8 mouse cellular contexts compared by ENCODE assay signal in genomic region chr2:71652261-71652801, GRCm38 (mm10).
A peak's percentile ranks its signal among the peaks of the same experiment; 100 is the strongest.
DNase-seq lines count a peak whose midpoint lies in the region; ATAC-seq and TF ChIP-seq lines count a peak whose summit lies in the region.

No protein-coding gene starts in this region.

- no peak overlapping the region for H3K4me2 ChIP-seq in kidney, postnatal 0 days (ENCODE audit: low read length)
- no peak overlapping the region for H3K4me2 ChIP-seq in liver, embryonic 14.5 days (ENCODE audit: low read depth)

- DNase-seq in adrenal gland, postnatal 10 days = peak; percentile 30
- DNase-seq in adrenal gland, postnatal 4 days (ENCODE audit: low spot score in 2 of 2) = no peak
- peak; percentile 80 for DNase-seq in brain, adult 2 months (ENCODE audit: low read depth, low spot score)
- no peak for DNase-seq in kidney, postnatal 0 days (ENCODE audit: low spot score)
- no peak for DNase-seq in liver, embryonic 14.5 days (ENCODE audit: low read depth in 3 of 3, low spot score in 3 of 3)
- peak; percentile 80 for DNase-seq in right cerebral cortex, adult 18-20 months
- DNase-seq in spleen, postnatal 14 days (ENCODE audit: low spot score in 2 of 2) = no peak

- no peaks in the 10 kb centered on the region for H3K27me3 ChIP-seq in kidney, postnatal 0 days (ENCODE audit: insufficient read depth, low read length)
- no peaks in the 10 kb centered on the region for H3K27me3 ChIP-seq in liver, embryonic 14.5 days (ENCODE audit: control insufficient read depth, insufficient read depth, low read length)

- H3K9ac ChIP-seq in kidney, postnatal 0 days (ENCODE audit: low read depth, low read length) = no peak overlapping the region
- H3K9ac ChIP-seq in liver, embryonic 14.5 days (replicated peaks) = no peak overlapping the region

- WGBS in kidney, postnatal 0 days = 22% methylated on average over 9 of the region's 9 CpGs
- WGBS in liver, embryonic 14.5 days (ENCODE audit: insufficient replicate concordance) = 38% methylated on average over 9 of the region's 9 CpGs

- TF ChIP-seq EP300 in liver, embryonic 14.5 days (IDR thresholded peaks at IDR 0.05; ENCODE audit: low read depth) = no peak

- no peak overlapping the region for H3K4me3 ChIP-seq in kidney, postnatal 0 days (replicated peaks; ENCODE audit: low read depth, low read length)
- H3K4me3 ChIP-seq in liver, embryonic 14.5 days (ENCODE audit: insufficient read depth in 1 of 2, low read depth in 2 of 2, low read length in 2 of 2) = no peak overlapping the region

- H3K27ac ChIP-seq in kidney, postnatal 0 days = no peak overlapping the region
- no peak overlapping the region for H3K27ac ChIP-seq in liver, embryonic 14.5 days

- no peaks in the 10 kb centered on the region for H3K9me3 ChIP-seq in kidney, postnatal 0 days (replicated peaks; ENCODE audit: low read length)
- H3K9me3 ChIP-seq in liver, embryonic 14.5 days (ENCODE audit: control insufficient read depth, low read length) = no peaks in the 10 kb centered on the region

- peak; percentile 9; the same call in 1 of the 2 replicates for ATAC-seq in granulocyte monocyte progenitor cell, adult 5-6 weeks (replicated peaks; ENCODE audit: poor library complexity, severe bottlenecking)
- no peak for ATAC-seq in kidney, postnatal 0 days (replicated peaks; ENCODE audit: low FRiP score, low read depth)
- ATAC-seq in liver, embryonic 14.5 days (ENCODE audit: insufficient read depth) = no peak

- no peaks in the 10 kb centered on the region for H3K36me3 ChIP-seq in kidney, postnatal 0 days (ENCODE audit: insufficient read depth, low read length)
- H3K36me3 ChIP-seq in liver, embryonic 14.5 days (replicated peaks; ENCODE audit: control insufficient read depth, insufficient read depth, low read depth) = no peaks in the 10 kb centered on the region

- peaks cover 19% of the 10 kb centered on the region for H3K4me1 ChIP-seq in kidney, postnatal 0 days (replicated peaks; ENCODE audit: insufficient read depth, low read length)
- peaks cover 9 to 16% of the 10 kb centered on the region in 2 experiments for H3K4me1 ChIP-seq in liver, embryonic 14.5 days (replicated peaks; ENCODE audit: control insufficient read depth in 2 of 2, insufficient read depth in 2 of 2, low read length in 1 of 2)

- TF ChIP-seq CTCF in kidney, postnatal 0 days (IDR thresholded peaks at IDR 0.05; ENCODE audit: low read depth) = peak; percentile 64
- peak; percentile 36 for TF ChIP-seq CTCF in liver, embryonic 14.5 days (IDR thresholded peaks at IDR 0.05; ENCODE audit: low read depth)

Comparison
In these comparisons a context has a peak if more than half of its experiments do, and no peak if none do; other contexts are left out.
1. DNase-seq: peak in adrenal gland, postnatal 10 days (single experiment), brain, adult 2 months (single experiment) and right cerebral cortex, adult 18-20 months (single experiment); none in adrenal gland, postnatal 4 days (0 of 2), kidney, postnatal 0 days (single experiment), liver, embryonic 14.5 days (0 of 3) and spleen, postnatal 14 days (0 of 2).